Mouse (Mus musculus) liver, embryonic 16.5 days (tissue): ENCODE results near the gene Olfr279. TPM values are rescaled to one million over a fixed set of nuclear protein-coding genes. Genes with fewer than 3 reads are reported as not detected.
"Not testable (repeated sequence)": the region's sequence is repeated elsewhere in the genome, so short reads cannot be mapped to it uniquely, and the experiment has no call there.

Source experiments
- ATAC-seq: fragments of 200-750 bp; cut with Nextera tagmentation; 2 replicates; pipeline ENCODE4 v1.8.0; 2017; ENCODE audit warnings: low read depth, mild to moderate bottlenecking, moderate number of reproducible peaks, moderate library complexity
- H3K27ac ChIP-seq: fragments of 300-500 bp; sonication (generic); 2 replicates; pipeline ENCODE4 v1.5.1; 2014; ENCODE audit warnings: mild to moderate bottlenecking, low read length
- H3K27me3 ChIP-seq: fragments of 300-500 bp; sonication (generic); 2 replicates; pipeline ENCODE4 v1.6.1; 2014; ENCODE audit warnings: low read depth, low read length, mixed read lengths; ENCODE audit not compliant: control insufficient read depth, insufficient read depth
- H3K36me3 ChIP-seq: fragments of 300-500 bp; sonication (generic); 2 replicates; pipeline ENCODE4 v1.6.1; 2014; ENCODE audit warnings: mild to moderate bottlenecking; ENCODE audit not compliant: control insufficient read depth, insufficient read depth
- H3K4me1 ChIP-seq: fragments of 300-500 bp; sonication (generic); 2 replicates; pipeline ENCODE4 v1.6.1; 2014; ENCODE audit warnings: low read depth, low read length, mixed read lengths; ENCODE audit not compliant: control insufficient read depth
- H3K4me2 ChIP-seq: fragments of 300-500 bp; sonication (generic); 2 replicates; pipeline ENCODE4 v1.6.1; 2014; ENCODE audit warnings: low read depth, low read length, mixed read lengths
- H3K4me3 ChIP-seq: fragments of 300-500 bp; sonication (generic); 2 replicates; pipeline ENCODE4 v1.5.1; 2014; ENCODE audit warnings: low read depth, mild to moderate bottlenecking, low read length
- H3K9ac ChIP-seq: fragments of 300-500 bp; sonication (generic); 2 replicates; pipeline ENCODE4 v1.6.1; 2014; ENCODE audit warnings: low read depth, low read length
- H3K9me3 ChIP-seq: fragments of 300-500 bp; sonication (generic); replicated peaks from 2 replicates; pipeline ENCODE4 v1.6.1; 2016; ENCODE audit warnings: low read length; ENCODE audit not compliant: control insufficient read depth
- WGBS: fragments of 180-500 bp; shearing (Covaris S2); extraction: QIAGEN DNeasy Blood & Tissue Kit; methylation state at CpG from one replicate; pipeline ENCODE4 v1.1.7; 2014; ENCODE audit not compliant: insufficient replicate concordance; 5-methylcytosine and 5-hydroxymethylcytosine counted together
- polyA plus RNA-seq: library from polyadenylated mRNA; unstranded; fragments of >200 nt; fragmentation: Nextera tagmentation; extraction: Ambion mirVana; gene quantifications from 2 replicates; pipeline ENCODE4 v1.2.1, GENCODE M21; 2015

Olfr279 gene
- polyA plus RNA-seq, 1 experiment from 2014 or later: not detected

DNA sequence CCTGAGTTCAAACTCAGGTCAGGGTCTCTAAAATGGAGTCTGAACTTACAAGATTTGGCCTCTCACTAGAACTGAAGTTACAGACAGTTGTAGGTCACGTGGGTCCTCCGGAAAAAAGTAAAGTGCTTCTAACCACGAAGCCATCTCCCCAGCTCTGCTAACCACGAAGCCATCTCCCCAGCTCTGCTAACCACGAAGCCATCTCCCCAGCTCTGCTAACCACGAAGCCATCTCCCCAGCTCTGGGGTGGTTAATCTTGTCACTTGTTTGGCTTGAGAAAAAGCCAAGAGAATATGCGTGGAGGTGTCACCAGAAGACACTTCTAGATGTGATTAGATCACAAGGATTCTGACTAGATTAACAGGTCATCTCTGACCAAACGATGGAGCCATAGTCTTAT is 21.9 kb downstream of the Olfr279 start:
- no peak overlapping the region for H3K4me3 ChIP-seq
- no peak overlapping the region for H3K4me2 ChIP-seq
- 25% methylated on average over 8 of the region's 8 CpGs for WGBS
- H3K27me3 ChIP-seq: no peaks in the 10 kb centered on the region
- peaks cover 5% of the 10 kb centered on the region; the same call in 1 of the 2 replicates for H3K36me3 ChIP-seq
- H3K9me3 ChIP-seq: no peaks in the 10 kb centered on the region
- ATAC-seq: no peak
- H3K27ac ChIP-seq: no peak overlapping the region
- no peak overlapping the region for H3K9ac ChIP-seq
- peaks cover 5% of the 10 kb centered on the region for H3K4me1 ChIP-seq

- ATAC-seq, H3K4me1 ChIP-seq, H3K9ac ChIP-seq, H3K4me3 ChIP-seq, H3K4me2 ChIP-seq, H3K27ac ChIP-seq, H3K27me3 ChIP-seq, H3K9me3 ChIP-seq: not testable (repeated sequence)
- peaks cover 11% of the 10 kb centered on the region for H3K36me3 ChIP-seq
- WGBS: 46% methylated on average over 2 of the region's 2 CpGs
These were observed 22.6 kb downstream of the Olfr279 start for GRCm38 (mm10) chr15:98514845-98515244.

DNA sequence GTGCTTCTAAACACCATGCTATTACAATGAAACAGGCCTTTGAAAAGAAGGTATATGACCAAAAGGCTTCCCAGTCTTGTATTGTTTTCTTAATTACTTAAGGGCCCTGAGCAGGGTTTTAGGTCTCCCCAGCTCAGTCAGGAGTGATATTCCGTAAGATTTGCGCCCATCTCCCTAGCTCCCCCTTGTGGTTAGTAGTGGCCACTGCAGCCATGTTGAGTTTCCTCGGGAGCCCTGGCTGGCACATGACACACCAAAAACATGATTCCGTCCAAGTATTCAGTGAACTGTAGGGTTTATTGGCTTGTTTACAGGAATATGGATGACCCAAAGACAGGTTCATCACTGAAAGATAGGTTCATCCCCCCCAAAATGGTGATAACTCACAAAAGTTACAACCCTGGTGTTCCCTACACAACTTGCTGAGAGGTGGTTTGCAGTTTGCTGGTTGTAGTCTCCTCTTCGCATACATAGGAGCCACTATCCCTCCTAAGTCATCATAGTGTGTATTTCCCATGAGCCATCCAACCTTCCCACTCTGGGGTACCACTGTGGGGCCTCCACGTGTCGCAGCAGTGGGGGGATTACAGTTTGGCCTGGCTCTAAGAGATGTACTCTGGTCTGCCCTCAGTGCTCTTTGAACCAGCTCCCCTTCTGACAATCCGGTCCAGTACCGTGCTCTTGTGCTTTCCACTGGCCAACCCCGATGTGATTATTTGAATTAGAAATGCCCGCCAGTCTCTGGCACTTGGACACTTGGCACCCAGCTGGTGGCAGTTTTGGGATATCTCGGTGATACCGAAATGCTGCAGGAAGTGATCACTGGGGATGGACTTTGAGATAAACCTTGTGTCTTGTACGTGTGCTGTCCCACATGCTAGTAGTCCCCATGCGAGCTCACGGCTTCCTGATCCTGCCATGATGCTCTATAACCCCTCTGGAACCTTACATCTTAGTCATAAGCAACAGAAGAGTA is 25.5 kb downstream of the Olfr279 start:
- Histone ChIP-seq H3K27ac (no peak overlapping the region), H3K27me3 (no peaks in the 10 kb centered on the region), H3K9ac (no peak overlapping the region), H3K4me3 (no peak overlapping the region), H3K36me3 (peaks cover 24% of the 10 kb centered on the region), H3K9me3 (no peaks in the 10 kb centered on the region), H3K4me1 (no peaks in the 10 kb centered on the region), H3K4me2 (no peak overlapping the region)
- WGBS: 42% methylated on average over 16 of the region's 16 CpGs
- no peak for ATAC-seq

DNA sequence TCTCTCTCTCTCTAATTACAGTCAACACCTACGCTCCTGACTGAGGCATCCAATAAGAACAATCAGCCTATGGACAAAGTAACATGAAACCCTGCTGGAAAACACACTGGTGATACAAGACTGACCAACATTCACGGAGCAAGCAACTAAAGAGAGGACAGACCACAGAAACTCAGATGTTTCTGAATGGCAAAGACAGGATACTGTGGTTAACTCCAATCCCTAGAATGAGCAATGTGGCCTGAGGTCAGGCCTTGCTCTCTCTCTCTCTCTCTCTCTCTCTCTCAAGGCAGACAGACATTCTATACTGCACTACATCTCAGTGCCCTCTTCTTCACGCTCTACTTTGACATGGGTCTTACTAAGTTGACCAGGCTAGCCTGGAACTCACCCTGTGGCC is 29.0 kb downstream of the Olfr279 start:
- no peak overlapping the region for H3K27ac ChIP-seq
- H3K9ac ChIP-seq: no peak overlapping the region
- peaks cover 6% of the 10 kb centered on the region for H3K4me1 ChIP-seq
- WGBS: 80% methylated on average over 3 of the region's 3 CpGs
- H3K4me2 ChIP-seq: no peak overlapping the region
- H3K4me3 ChIP-seq: no peak overlapping the region
- H3K36me3 ChIP-seq: peaks cover 43% of the 10 kb centered on the region
- no peaks in the 10 kb centered on the region for H3K27me3 ChIP-seq
- ATAC-seq: no peak
- no peaks in the 10 kb centered on the region for H3K9me3 ChIP-seq

- ATAC-seq: peak; percentile 84
- Histone ChIP-seq H3K4me3 (no peak overlapping the region), H3K27ac (peak overlapping the region; percentile 54), H3K27me3 (no peaks in the 10 kb centered on the region), H3K9me3 (no peaks in the 10 kb centered on the region), H3K4me1 (peaks cover 8% of the 10 kb centered on the region), H3K36me3 (peaks cover 60% of the 10 kb centered on the region), H3K9ac (no peak overlapping the region), H3K4me2 (peak overlapping the region; percentile 19; the same call in 1 of the 2 replicates)
- 48% methylated on average over 5 of the region's 5 CpGs for WGBS
These were observed 33.9 kb downstream of the Olfr279 start for GRCm38 (mm10) chr15:98526057-98526456.

DNA sequence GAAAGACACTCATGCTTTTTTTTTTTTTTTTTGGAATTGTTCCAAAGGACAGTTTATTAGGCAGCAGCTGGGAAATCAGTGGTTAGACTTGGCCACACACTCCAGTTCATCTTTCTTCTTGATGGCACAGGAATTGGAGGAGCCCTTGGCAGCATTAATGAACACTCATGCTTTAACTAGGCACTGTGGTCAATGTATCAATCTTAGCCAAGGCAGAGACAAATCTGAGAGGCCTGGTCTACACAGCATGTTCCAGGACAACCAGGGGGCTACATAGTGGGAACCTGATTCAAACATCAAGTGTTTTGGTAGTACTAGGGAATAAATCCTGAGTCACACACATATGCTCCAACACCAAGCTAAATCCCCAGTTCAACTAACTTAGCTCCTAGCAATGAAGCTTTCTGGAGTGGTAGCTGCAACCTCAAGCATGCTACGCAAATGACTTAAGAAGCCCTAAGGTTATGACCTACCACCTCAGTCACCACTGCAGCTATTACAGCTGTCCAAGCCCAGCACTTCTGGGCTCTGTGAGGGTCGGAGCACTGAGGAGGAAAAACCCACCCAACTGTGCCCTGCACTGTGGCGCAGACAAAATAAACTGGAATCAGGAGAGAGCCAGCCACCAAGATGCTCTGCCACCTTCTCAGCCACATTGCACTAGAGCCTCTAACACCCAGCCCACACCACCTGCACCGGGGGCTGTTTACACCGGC is 35.0 kb downstream of the Olfr279 start:
- Histone ChIP-seq H3K36me3 (peaks cover 60% of the 10 kb centered on the region), H3K9ac (no peak overlapping the region), H3K27ac (no peak overlapping the region), H3K27me3 (no peaks in the 10 kb centered on the region), H3K4me1 (peaks cover 11% of the 10 kb centered on the region), H3K4me2 (no peak overlapping the region), H3K9me3 (no peaks in the 10 kb centered on the region), H3K4me3 (no peak overlapping the region)
- ATAC-seq: no peak
- WGBS: 83% methylated on average over 5 of the region's 5 CpGs

GRCm38 (mm10) chr15:98528066-98528563 is 35.9 kb downstream of the Olfr279 start:
- H3K9ac ChIP-seq: no peak overlapping the region
- H3K27me3 ChIP-seq: no peaks in the 10 kb centered on the region
- H3K9me3 ChIP-seq: no peaks in the 10 kb centered on the region
- H3K27ac ChIP-seq: no peak overlapping the region
- no peak for ATAC-seq
- 82% methylated on average over 5 of the region's 5 CpGs for WGBS
- peaks cover 54% of the 10 kb centered on the region for H3K36me3 ChIP-seq
- peaks cover 20% of the 10 kb centered on the region for H3K4me1 ChIP-seq
- no peak overlapping the region for H3K4me2 ChIP-seq
- no peak overlapping the region for H3K4me3 ChIP-seq

GRCm38 (mm10) chr15:98532281-98532680 is 40.1 kb downstream of the Olfr279 start:
- peak overlapping the region; percentile 89 for H3K4me3 ChIP-seq
- H3K27ac ChIP-seq: no peak overlapping the region
- no peaks in the 10 kb centered on the region for H3K27me3 ChIP-seq
- H3K36me3 ChIP-seq: peaks cover 34% of the 10 kb centered on the region
- WGBS: 21% methylated on average over 5 of the region's 5 CpGs
- H3K4me1 ChIP-seq: peaks cover 12% of the 10 kb centered on the region
- H3K4me2 ChIP-seq: peak overlapping the region; percentile 77
- H3K9me3 ChIP-seq: no peaks in the 10 kb centered on the region
- no peak for ATAC-seq
- peak overlapping the region; percentile 91 for H3K9ac ChIP-seq
